Mouse (Mus musculus) splenic B cell, adult 2 months (primary cell): Measurements from ENCODE around the gene Kdelr2.

ENCODE experiments used
- DNase-seq: peaks from one replicate; pipeline ENCODE4 v3.0.0-alpha.2; 2011; ENCODE audit warnings: low read depth, low spot score
- H3K27me3 ChIP-seq: 2 replicates; pipeline ENCODE4 v1.6.1; 2012; ENCODE audit warnings: mild to moderate bottlenecking, low read length, moderate library complexity, mixed read lengths; ENCODE audit not compliant: control insufficient read depth, poor library complexity, insufficient read depth, severe bottlenecking
- H3K36me3 ChIP-seq: 2 replicates; pipeline ENCODE4 v1.6.1; 2012; ENCODE audit warnings: mild to moderate bottlenecking, low read length, moderate library complexity, mixed read lengths; ENCODE audit not compliant: control insufficient read depth, poor library complexity, insufficient read depth, severe bottlenecking

The Kdelr2 gene

DNA sequence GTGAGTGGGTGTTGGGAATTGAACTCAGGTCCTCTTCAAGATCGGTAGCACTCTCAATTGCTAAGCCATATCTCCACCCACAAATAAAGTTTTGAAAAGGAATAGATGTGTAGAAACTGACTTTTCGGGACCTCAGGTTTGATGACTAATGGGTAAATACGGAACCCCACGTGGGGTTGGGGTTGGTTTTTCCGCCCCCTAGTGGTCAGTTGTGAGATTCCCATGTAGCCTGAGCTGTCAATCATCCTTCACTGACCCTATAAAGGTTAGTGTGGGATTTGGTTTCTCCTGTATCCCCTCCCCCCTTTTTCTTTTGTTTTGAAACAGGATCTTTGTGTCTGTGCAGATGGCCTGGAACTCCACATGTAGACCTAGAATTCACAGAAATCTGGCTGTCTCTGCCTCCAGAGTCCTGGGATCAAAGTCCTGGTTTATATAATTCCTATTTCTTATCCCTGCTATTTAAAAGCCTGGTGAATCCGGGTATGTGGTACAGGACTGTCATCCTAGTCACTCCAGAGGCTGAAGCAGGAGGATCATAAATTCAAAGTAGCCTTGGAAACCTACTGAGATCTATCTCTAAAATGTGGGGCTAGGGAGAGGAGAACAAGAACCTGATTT, 20.4 kb downstream of the Kdelr2 start:
- DNase-seq = peak; percentile 82
- no peaks in the 10 kb centered on the region for H3K27me3 ChIP-seq

DNA sequence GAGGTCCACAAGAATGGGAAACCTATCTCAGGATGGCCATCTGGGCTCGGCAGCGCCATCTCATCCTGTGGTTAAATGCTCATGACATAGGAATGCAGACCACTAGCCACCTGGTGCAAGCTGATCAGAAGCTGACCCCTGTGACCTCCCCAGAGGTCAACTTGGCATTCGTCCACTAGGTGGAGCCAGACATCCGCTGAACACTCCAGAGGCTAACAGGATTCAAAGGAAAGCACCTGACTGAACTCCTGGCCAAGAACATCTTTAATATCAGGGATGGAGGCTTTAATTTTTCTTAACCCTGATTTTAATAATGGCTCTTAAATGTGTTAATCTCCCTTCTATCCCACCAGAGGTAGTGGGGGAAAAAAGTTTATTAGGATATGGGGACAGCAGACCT, 30.8 kb downstream of the Kdelr2 start:
- Histone ChIP-seq H3K36me3 (no peaks in the 10 kb centered on the region), H3K27me3 (no peaks in the 10 kb centered on the region)
- peak; percentile 87 for DNase-seq

More for the DNA sequence above, 20.4 kb downstream of the Kdelr2 start:
- peaks cover 16% of the 10 kb centered on the region for H3K36me3 ChIP-seq

DNA sequence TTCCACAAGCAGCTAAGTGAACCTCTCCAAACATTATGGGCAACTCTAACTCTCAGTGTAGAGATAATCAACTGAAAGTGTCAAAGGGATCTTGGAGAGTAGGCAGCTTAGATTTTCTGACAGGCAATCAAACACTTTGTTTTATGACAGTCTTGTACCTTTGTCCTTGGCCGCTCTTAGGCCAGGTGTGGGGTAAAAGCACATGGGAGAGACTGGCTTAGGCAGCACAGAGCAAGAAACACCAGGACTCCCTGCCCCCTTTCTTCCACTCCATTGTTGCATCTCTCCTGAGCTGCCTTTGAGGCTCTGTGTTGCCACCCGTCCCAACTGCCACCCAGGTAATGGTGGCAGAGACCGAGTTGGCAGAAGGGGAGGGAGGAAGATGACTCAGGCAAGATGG, 37.7 kb downstream of the Kdelr2 start:
- Histone ChIP-seq H3K27me3 (no peaks in the 10 kb centered on the region), H3K36me3 (no peaks in the 10 kb centered on the region)
- DNase-seq = no peak

DNA sequence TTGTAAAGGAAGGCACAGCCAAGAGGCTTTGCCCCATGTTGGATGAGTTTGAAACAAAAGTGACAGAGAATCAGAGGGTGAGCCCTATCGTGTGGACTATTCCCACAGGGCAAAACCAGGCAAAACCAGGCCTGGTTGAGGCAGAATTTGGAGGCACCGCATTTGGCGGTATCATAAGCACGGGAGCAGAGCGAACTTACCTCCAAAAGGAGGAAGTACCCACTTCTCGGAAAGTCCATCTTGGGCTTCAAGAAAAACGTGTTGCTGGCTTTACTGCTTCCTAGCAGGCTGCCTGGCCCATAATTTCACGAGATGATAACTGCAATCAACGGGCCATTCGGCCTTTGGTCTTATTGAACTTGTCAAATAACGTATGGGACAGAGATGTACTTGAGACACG, 38.1 kb downstream of the Kdelr2 start:
- H3K36me3 ChIP-seq = no peaks in the 10 kb centered on the region
- no peaks in the 10 kb centered on the region for H3K27me3 ChIP-seq
- peak; percentile 12 for DNase-seq

DNA sequence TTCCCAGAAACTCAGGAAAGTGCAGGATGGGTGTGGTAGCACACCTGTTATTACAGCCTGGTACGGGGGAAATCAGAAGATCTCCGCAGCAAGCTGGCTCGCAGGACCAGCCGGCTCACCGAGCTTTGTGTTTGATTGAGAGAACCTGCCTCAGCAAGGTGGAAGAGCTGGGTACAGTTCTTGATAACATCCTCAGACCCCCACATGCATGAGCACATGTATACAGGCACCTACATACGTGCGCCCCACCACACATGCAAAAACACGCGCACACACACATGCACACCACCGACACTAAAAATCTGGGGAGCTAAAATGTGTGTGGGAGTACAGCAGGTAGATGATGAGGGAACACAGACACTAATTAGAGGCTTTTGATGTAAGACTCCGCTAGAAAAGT, 60.0 kb downstream of the Kdelr2 start:
- no peaks in the 10 kb centered on the region; the same call in 1 of the 2 replicates for H3K36me3 ChIP-seq
- no peaks in the 10 kb centered on the region for H3K27me3 ChIP-seq
- no peak for DNase-seq

DNA sequence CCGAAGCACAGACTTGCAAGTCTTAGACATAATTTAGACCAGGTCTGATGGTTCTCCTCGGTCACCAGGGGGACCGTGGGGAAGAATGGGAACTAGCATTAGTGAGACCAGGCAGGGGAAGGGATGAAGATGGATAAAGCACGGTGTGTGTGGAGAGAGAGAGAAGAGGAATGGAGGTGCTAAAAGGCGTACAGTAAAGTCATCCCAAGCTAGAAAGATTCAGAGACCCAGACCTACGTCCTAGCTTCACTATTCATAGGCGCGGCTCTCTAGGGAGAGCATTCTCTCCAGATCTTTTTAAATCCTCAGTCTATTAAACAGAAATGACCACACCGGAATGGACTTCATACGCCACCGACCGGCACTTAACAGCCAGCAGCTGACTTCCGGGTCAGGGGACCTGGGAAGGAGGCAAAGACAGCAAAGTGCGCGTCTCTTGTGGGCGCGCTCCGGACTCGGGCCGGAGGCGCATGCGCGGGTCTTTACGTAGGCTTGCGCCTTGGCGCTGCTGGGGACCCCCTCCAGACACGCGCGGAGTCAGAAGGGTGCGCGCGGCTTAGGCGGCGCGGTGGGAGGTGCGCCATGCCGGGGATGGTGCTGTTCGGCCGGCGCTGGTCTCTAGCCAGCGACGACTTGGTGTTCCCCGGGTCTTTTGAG, 60.6 kb downstream of the Kdelr2 start, which contains the start of gene Daglb:
Gene Daglb (plus strand): TSS at position 485 of the 657 bp plus-strand sequence.
- DNase-seq = peak; percentile 93
- H3K36me3 ChIP-seq = no peaks in the 10 kb centered on the region; the same call in 1 of the 2 replicates
- no peaks in the 10 kb centered on the region for H3K27me3 ChIP-seq

DNA sequence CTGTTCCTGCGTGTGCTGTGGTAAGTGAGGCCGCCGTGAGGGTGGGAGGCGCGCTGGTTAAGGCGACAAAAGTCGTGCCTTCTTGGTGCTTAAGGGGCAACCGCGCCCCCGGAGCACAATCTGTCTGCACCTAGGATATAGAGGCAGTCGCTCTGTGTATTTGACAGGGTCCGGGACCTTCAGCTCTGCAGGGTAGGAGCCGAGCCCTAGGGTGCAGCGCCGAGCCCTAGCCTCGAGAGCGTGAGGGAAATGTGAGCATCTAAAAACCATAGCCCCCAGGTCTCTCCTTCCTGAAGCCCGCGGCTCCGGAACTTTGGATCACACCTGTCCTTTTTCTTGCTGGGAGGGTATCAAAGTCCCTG, 61.1 kb downstream of the Kdelr2 start:
- no peaks in the 10 kb centered on the region for H3K27me3 ChIP-seq
- no peaks in the 10 kb centered on the region; the same call in 1 of the 2 replicates for H3K36me3 ChIP-seq
- no peak for DNase-seq

DNA sequence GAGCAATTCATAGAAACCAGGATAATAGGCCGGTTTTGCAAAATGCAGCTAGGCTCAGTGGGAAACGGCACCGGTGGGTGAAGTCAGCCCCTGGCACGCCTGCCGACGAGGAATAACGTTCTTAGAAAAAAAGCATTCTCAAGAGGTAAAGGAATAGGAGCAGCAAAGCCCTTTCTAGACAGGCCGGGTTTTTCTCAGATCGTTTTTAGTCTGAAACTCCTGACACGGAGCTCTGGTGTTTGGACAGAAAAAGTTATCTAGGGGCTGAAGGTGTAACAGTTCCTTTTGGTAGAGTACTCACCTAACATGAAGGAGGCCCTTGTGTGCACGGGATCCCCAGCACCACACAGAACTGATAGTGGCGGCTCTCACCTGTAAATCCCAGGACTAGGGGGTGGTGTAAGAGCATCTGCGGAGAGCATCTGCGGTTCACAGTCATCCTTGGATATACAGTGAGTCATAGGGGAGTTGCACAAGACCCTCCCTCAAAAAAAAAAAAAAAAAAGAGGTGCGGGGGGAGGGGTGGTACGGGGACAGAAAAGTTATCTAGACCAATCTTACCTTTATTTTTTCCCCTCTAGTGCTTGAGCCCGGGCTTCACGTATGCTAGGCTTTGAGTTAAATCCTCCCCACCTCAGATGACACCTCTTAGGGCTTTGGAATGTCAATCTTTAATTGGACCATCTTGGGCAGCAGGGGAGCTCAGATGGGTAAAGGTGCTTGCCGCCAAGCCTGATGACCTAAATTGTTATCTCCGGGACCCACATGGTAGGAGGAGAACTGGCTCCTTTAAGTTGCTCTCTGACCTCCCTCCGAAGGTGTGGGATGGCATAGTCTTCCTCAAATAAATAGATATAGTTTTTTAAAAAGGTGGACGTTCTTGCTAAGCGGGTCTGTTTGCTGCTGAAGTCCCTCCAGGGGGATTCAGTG, 61.8 kb downstream of the Kdelr2 start:
- no peak for DNase-seq
- H3K27me3 ChIP-seq = no peaks in the 10 kb centered on the region
- H3K36me3 ChIP-seq = no peaks in the 10 kb centered on the region; the same call in 1 of the 2 replicates

DNA sequence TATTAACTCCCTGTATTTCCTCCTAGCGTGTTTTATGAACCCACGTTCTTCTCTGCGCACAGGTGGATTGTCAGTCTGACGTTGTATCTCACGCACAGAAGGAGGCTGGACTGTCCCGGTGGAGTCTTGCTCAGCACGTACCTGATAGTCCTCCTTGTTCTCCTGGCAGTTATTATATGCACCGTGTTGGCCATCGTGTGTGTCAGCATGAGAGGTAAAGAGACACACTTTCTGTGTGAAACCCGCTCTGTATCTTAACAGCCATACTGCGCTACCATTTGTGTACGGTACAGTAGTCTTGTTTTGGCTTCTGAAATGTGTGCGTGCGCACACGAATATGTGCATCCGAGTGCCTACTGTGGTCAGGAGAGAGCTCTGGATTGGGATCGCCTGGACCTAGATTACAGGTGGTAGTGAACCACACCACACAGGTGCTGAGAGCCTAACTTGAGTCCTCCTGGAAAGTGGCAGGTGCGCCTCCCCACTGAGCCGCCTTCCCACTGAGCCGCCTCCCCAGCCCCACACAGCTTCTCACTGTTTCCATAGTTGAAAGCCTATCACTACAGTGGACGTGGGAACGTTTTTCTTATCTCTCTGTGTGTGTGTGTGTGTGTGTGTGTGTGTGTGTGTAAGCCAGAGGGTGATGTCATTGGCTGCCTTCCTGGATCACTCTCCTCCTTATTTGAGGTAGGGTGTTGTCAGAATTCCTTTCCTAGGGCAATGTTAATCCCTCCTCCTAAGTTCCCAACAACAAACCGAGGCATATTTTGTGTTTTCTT, 63.4 kb downstream of the Kdelr2 start:
- Histone ChIP-seq H3K27me3 (no peaks in the 10 kb centered on the region), H3K36me3 (no peaks in the 10 kb centered on the region; the same call in 1 of the 2 replicates)
- no peak for DNase-seq

DNA sequence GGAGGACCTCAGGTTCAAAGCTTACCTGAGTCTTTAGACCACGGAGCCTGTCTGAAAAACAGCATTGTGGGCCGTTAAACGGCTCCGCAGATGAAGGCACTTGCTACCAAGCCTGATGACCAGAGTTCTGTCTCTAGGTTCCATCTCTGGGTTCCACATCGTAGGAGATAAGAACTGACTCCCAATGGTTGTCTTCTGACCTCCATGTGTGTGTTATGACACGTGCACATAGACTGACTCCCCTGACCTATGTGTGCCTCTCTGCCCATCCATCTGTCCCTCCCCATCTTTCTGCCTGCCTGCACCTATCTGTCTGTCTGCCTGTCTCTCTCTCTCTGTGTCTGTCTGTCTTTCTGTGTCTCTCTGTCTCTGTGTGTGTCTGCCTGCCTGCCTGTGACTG, 64.3 kb downstream of the Kdelr2 start:
- no peak for DNase-seq
- H3K36me3 ChIP-seq = no peaks in the 10 kb centered on the region; the same call in 1 of the 2 replicates

DNA sequence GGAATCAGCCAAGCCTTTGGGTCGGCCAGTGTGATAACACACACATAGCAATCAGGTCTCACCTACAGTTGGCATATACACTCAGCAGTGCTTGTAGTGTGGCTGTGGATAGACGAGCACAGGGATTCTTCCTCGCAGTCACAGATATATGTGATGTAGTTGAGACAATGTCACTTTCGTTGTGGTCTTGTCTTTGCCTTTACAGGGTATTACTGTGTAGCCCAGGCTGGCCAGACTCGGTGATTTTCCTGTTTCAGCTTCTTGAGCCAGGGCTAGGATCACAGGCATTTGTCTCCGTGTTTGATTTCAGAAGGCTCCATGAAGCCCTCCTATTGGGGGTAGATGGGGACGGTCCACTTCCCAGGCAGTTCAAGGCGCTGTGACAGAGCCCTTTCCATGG, 66.0 kb downstream of the Kdelr2 start:
- no peak for DNase-seq
- peaks cover under 1% of the 10 kb centered on the region; the same call in 1 of the 2 replicates for H3K36me3 ChIP-seq
- H3K27me3 ChIP-seq = no peaks in the 10 kb centered on the region

More for the DNA sequence above, 64.3 kb downstream of the Kdelr2 start:
- H3K27me3 ChIP-seq = no peaks in the 10 kb centered on the region

DNA sequence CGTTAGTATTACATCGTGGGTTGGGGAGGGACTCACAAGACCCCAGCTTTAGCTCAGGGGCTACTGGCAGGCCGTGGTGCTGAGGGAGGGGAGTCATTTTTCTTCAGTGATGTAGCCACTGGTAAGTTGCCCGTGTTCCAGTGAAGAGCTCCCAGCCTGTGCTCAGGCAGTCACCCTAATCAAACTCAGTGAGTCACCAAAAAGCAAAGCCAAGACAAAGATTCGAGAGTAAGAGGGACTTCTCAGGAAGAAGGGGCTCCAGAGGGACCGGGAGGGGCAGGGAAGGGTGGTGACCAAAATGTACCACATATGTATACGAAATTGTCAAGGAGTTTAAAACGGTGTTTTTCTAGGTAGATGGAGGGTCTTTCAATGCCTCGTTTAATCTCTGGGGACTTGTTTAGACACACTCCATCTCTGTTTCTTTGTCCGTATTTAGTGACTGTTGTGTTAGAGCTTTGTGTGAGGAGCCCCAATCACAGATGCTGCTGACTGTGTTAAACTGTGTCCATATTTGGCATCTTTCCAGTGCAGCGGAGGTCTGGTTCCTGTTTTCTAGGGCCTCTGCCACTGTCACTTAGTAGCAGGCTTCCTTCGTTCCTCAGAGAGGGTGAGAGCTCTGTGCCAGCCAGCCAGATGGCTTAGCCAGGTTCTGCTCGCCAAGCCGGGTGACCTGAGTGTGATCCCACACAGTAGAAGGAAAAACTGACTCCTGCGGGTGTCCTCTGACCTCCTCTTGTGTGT, 67.0 kb downstream of the Kdelr2 start:
- Histone ChIP-seq H3K27me3 (no peaks in the 10 kb centered on the region), H3K36me3 (peaks cover 5% of the 10 kb centered on the region)
- DNase-seq = peak; percentile 83

DNA sequence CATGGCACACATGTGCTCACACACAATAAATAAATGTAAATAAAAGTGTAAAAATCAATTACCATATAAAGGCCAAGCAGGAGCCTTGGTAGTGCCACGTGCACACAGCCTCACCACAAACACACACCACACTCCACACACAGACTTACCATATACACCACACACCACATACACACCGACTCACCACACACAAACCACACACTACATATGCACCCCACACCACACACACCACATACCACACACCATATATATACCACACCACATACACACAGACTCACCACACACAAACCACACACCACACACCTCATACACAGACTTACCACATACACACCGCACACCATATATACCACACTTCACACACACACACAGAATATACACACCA, 67.5 kb downstream of the Kdelr2 start:
- H3K36me3 ChIP-seq = peaks cover 5% of the 10 kb centered on the region
- no peak for DNase-seq
- no peaks in the 10 kb centered on the region for H3K27me3 ChIP-seq
